Mouse (Mus musculus) lung, adult 2 months (tissue): ENCODE data around the gene Crybb3.

Experiments used
- CTCF ChIP-seq: fragments of 200-500 bp; IDR thresholded peaks from 2 replicates; pipeline ENCODE4 v1.5.1; 2011; ENCODE audit warnings: mild to moderate bottlenecking, low read length, control low read depth; ENCODE audit not compliant: insufficient read depth
- POLR2A ChIP-seq: fragments of 200-500 bp; IDR thresholded peaks from 2 replicates; pipeline ENCODE4 v1.6.1; 2011; ENCODE audit warnings: low read depth, mild to moderate bottlenecking, control low read depth, low read length, borderline replicate concordance; ENCODE audit errors: extremely low read depth

DNA sequence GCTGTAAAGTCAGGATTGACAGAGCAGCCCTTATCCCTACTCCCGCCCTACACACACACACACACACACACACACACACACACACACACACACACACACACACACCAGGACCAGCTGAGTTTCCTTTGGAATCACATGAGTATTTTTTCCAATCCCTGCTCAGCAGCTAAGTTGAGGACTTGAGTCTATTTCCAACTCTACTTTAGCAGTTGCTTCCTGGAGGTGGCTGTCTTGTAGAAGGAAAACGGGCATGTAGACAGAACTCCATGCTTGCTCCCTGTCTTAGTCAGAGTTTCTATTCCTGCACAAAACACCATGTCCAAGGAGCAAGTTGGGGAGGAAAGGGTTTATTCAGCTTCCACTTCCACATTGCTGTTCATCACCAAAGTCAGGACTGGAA, 6.1 kb upstream of the Crybb3 start:
- TF ChIP-seq CTCF (no peak), POLR2A (no peak)
